Mouse (Mus musculus) spleen, adult 2 months (tissue): ENCODE data around the gene Myf5.

Source experiments
- CTCF ChIP-seq: fragments of 200-500 bp; IDR thresholded peaks from 2 replicates; pipeline ENCODE4 v1.5.1; 2011; ENCODE audit warnings: mild to moderate bottlenecking, inconsistent platforms; ENCODE audit not compliant: insufficient read depth, insufficient read length, insufficient replicate concordance; ENCODE audit errors: extremely low read depth
- POLR2A ChIP-seq: fragments of 200-500 bp; IDR thresholded peaks from 2 replicates; pipeline ENCODE4 v1.6.1; 2011; ENCODE audit warnings: low read depth, low read length, inconsistent platforms

- TF ChIP-seq CTCF (no peak), POLR2A (no peak)
Measured at GRCm38 (mm10) chr10:107528758-107529157, 42.8 kb upstream of the Myf5 start.
